Mouse (Mus musculus) lung, postnatal 14 days (tissue): ENCODE results near the gene Gm11444.

Experiments
- DNase-seq: peaks from one replicate; pipeline ENCODE4 v3.0.0; 2021

Gm11444 gene

GRCm38 (mm10) chr11:85857997-85858698 lies 8.0 kb upstream of the Gm11444 start:
- no peak for DNase-seq

- no peak for DNase-seq
Observed at GRCm38 (mm10) chr11:85850758-85851157, 625 bp upstream of the Gm11444 start.

- DNase-seq: peak; percentile 75
Observed at GRCm38 (mm10) chr11:85849037-85849436, 1.1 kb downstream of the Gm11444 start.

DNA sequence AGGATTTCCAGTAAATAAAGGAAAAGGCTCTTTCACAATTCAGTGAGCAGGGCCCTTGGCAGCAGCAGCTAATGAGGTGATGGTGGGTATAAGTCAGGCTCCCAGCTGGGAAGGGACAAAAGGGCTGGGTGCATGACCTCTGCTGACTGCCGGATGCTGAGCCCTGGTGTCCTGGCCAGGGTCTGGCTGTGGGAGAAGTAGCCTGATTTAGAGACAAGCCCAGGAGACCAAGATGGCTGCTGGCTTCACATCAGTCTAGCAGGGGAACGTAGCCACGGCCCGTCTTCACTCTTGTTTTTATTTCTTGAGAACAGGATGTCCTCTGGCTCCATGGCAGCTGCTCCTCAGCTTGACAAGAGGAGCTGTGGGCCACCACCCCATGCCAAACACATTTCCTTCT lies 3.6 kb downstream of the Gm11444 start:
- DNase-seq: peak; percentile 80

GRCm38 (mm10) chr11:85845921-85846320 lies 4.2 kb downstream of the Gm11444 start:
- DNase-seq: peak; percentile 80

GRCm38 (mm10) chr11:85844971-85845370 lies 5.2 kb downstream of the Gm11444 start:
- DNase-seq: no peak

- DNase-seq: peak; percentile 95
Observed at GRCm38 (mm10) chr11:85844144-85844965, 5.8 kb downstream of the Gm11444 start.

- peak; percentile 87 for DNase-seq
Observed at GRCm38 (mm10) chr11:85843347-85843692, 6.8 kb downstream of the Gm11444 start.

DNA sequence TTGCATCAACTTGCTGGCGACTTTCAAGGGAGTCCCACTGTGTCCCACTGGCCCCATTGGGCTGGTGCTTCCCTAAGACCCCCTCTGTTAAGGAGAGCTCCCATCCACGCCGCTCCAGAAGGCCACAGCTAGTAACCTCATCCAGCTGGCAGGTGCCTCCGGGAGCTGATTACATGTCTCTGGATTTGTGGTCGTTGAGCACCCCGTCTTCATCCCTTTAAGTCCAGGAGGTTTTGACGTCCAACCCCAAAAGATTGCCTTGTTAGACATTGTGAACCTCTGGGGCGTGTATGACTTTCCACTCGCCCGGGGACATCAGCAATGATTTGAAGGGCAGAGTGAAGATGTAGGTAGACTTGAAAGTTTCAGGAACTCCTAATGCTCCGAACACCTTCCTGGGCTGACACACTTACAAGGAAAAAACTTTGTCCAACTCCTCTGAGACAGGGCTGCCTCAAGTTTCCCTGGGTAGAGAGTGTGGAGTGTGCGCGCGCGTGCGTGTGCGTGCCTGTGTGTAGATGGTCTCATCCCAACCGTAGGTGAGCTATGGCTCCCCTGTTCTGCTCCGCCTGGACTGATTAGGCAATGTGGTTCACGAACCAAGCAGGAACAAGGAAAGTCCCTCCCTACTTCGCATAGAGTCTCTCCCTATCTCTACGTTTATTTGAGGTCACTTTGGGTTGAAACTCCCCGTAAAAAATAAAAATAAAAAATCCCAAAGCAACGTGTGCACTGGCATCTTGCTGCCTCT lies 7.4 kb downstream of the Gm11444 start:
- no peak for DNase-seq

DNA sequence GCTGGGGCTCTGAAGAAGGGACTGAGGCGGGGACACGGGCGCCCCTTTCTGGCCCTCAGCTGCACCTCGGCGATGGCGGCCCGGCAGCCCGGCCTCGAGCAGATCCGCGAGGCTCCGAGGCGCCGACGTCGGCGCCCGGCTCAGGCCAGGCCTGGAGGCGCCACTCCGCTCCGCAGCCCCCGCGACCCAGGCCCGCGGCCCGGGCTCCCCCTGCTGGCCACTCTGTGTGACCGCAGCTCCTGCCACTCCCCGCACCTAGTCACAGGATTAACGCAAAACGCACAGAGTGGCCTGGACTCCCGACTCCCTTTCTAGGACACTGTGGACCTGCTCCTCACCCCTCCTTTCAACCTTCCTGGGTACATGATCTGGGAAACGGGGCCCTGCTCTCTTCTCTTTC lies 8.2 kb downstream of the Gm11444 start:
- DNase-seq: peak; percentile 78

DNA sequence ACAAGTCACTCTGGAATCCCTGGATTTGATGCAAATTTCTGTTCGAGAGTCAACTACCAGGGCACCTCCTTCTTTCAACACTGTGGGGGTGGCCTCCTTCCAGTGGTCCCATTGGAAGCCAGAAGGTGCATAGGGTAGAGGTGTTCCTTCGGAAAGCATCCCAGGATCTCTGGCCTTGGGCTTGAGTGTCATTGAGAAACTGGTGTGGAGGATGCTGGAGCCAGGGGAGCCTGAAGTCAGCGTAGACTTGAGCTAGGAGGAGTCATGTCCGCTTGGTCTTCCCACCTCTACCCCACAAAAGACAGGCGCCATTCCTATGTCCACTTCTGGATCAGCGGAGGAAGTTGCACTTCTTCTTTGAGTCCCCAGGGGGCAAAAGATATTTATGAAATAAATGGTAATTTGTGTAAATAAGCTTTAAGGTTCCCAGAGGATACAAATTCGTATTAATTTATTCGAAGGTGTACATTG lies 8.9 kb downstream of the Gm11444 start:
- no peak for DNase-seq

DNA sequence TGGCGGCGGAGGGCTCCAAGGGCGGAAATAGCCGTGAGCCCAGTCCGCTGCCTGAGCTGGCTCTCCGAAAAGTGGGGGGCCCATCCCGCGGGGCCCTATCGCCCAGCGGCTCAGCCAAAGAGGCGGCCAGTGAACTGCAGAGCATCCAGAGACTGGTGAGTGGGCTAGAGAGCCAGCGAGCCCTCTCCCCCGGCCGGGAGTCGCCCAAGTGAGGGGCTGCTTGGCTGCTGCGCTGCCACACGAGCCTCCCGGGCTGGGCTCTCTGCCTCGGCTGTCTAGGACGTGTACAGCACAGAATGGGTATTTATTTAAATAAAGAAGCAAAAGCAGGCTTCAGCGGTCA lies 9.4 kb downstream of the Gm11444 start:
- DNase-seq: no peak

GRCm38 (mm10) chr11:85840031-85840802 lies 9.9 kb downstream of the Gm11444 start:
- DNase-seq: no peak

GRCm38 (mm10) chr11:85839258-85840030 lies 10.7 kb downstream of the Gm11444 start:
- no peak for DNase-seq

DNA sequence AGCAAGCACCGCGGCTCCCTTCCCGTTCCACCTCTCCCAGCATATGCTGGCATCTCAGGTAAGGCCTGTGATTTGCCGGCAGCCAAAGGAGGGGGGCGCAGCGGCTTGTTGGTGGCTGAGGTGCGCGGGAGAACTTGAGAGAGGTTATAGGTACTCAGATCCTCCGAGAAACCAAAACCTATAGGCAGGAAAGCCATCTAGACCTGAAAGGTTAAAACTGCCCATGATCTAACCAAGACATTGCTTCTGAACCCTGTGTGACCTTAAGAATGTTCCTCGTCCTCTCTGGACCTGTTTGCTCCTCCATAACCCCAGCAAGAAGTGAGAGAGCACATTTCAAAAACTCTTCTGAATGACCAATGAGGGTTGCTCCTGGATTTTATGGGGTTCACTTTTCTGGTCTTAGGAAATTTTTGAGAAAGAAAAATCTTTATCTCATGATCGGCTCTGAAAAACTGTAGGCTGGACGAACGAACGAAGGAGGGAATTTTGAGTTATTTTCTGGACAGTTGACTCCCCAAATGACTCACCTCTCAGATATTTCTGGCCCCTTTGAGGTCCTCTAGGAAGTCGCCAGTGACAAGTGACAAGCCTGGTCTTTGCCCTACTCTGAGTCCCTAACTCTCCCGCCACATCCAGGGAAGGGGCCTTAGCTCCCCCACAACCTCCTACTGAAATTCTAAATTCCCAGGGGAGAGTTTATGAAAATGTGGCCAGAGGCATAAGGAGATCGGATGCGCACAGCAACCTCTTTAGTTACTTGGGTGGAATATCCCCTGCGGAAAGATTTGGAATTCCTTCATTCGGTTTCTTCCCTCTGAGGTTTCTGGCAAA lies 11.5 kb downstream of the Gm11444 start:
- no peak for DNase-seq

- DNase-seq: no peak
Observed at GRCm38 (mm10) chr11:85837648-85838423, 12.3 kb downstream of the Gm11444 start.

DNA sequence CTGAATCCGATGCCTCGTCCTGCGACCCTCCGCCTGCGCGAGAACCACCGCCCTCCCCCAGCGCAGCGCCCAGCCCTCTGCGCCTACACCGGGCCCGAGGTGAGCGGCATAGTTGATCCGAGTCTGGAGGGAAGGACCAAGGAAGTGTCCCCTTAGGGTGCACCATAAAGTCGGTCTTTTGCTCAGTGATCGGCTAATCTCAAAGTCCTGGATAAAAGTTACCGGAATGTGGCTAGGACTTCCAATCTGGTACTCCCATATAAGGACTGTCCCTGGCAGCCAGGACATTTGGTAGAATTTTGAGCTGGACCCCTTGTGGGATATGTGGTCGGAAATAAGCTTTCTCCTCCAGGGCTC lies 12.9 kb downstream of the Gm11444 start:
- no peak for DNase-seq

GRCm38 (mm10) chr11:85836523-85837290 lies 13.4 kb downstream of the Gm11444 start:
- DNase-seq: no peak

DNA sequence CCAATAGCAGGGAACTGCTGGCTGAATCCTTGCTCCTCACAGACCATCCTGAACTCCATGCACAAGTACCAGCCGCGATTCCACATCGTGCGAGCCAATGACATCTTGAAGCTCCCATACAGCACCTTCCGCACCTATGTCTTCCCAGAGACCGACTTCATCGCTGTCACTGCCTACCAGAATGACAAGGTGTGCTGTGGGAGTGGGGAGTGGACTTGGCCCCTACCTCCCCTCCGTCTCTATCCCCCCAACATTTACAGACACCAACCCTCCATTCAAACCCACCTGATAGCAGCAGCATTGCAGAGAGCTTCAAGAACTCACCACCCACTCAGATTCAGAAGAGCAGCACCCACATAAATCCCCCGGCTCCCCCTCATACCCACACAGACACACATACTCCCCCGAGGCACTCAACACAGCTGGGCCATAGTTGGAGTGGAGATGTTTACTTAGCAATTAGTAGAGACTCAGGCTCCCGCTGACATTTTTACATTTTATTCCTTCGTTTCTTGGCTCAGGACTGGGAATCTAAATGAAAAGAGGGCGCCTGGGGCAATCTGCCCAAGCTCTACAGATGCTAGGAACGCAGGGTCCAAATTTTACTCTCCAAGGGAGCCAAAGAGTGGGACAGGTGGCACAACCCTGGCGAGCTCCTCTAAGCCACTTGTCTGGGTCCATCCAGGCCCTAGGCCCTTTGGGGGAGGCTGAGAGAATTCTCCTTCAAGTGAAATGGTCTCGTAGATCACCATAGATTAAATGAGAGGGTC lies 14.2 kb downstream of the Gm11444 start:
- no peak for DNase-seq
